Mouse (Mus musculus): ENCODE results near the gene Trp73. TPM values are rescaled to one million over a fixed set of nuclear protein-coding genes. Genes with fewer than 3 reads are reported as not detected.
A peak's percentile ranks its signal among the peaks of the same experiment; 100 is the strongest.

Gene Trp73
- polyA plus RNA-seq (2015; fragmentation: Nextera tagmentation; extraction: Ambion mirVana) = 1.2 and 1.5 TPM in 2 replicates

- H3K4me1 ChIP-seq = peaks cover 36% of the 10 kb centered on the region
- ATAC-seq (replicated peaks) = no peak
- H3K9ac ChIP-seq = peak within 1 kb of the TSS; percentile 36
- H3K36me3 ChIP-seq (replicated peaks) = no peaks in the 10 kb centered on the region
- peaks cover 61% of the 10 kb centered on the region for H3K27me3 ChIP-seq (replicated peaks)
- peak within 1 kb of the TSS; percentile 94 for H3K4me2 ChIP-seq
- no peaks in the 10 kb centered on the region for H3K9me3 ChIP-seq
- 4% methylated on average over 4 of the region's 4 CpGs for WGBS
- H3K27ac ChIP-seq = no peak within 1 kb of the TSS
- peak within 1 kb of the TSS; percentile 97 for H3K4me3 ChIP-seq
Observed at GRCm38 (mm10) chr4:154140182-154140212, at the start of gene Trp73. Gene Trp73, minus strand, starts transcription at chr4:154140208.

GRCm38 (mm10) chr4:154188948-154189347, 48.9 kb upstream of the Trp73 start:
- Histone ChIP-seq H3K4me2 (no peak overlapping the region), H3K27me3 (replicated peaks) (no peaks in the 10 kb centered on the region), H3K27ac (no peak overlapping the region), H3K36me3 (replicated peaks) (no peaks in the 10 kb centered on the region), H3K4me3 (no peak overlapping the region), H3K9me3 (no peaks in the 10 kb centered on the region), H3K9ac (no peak overlapping the region), H3K4me1 (no peaks in the 10 kb centered on the region)
- WGBS = 81% methylated on average over 8 of the region's 8 CpGs
- ATAC-seq (replicated peaks) = no peak

- 88% methylated on average over 11 of the region's 11 CpGs for WGBS
- Histone ChIP-seq H3K36me3 (replicated peaks) (no peaks in the 10 kb centered on the region), H3K9me3 (no peaks in the 10 kb centered on the region), H3K4me3 (no peak overlapping the region), H3K4me2 (no peak overlapping the region), H3K9ac (no peak overlapping the region), H3K27ac (no peak overlapping the region), H3K4me1 (no peaks in the 10 kb centered on the region), H3K27me3 (replicated peaks) (no peaks in the 10 kb centered on the region)
- no peak for ATAC-seq (replicated peaks)
Observed at GRCm38 (mm10) chr4:154186002-154186537, 46.1 kb upstream of the Trp73 start.

GRCm38 (mm10) chr4:154185001-154185400, 45.0 kb upstream of the Trp73 start:
- Histone ChIP-seq H3K27me3 (replicated peaks) (no peaks in the 10 kb centered on the region), H3K4me3 (no peak overlapping the region), H3K9ac (no peak overlapping the region), H3K27ac (no peak overlapping the region), H3K36me3 (replicated peaks) (no peaks in the 10 kb centered on the region), H3K4me2 (no peak overlapping the region), H3K9me3 (no peaks in the 10 kb centered on the region), H3K4me1 (no peaks in the 10 kb centered on the region)
- no peak for ATAC-seq (replicated peaks)
- 78% methylated on average over 5 of the region's 5 CpGs for WGBS

- no peak overlapping the region for H3K4me3 ChIP-seq
- H3K4me1 ChIP-seq = no peaks in the 10 kb centered on the region
- no peaks in the 10 kb centered on the region for H3K27me3 ChIP-seq (replicated peaks)
- ATAC-seq (replicated peaks) = no peak
- H3K9me3 ChIP-seq = no peaks in the 10 kb centered on the region
- no peak overlapping the region for H3K4me2 ChIP-seq
- 80% methylated on average over 5 of the region's 5 CpGs for WGBS
- H3K27ac ChIP-seq = no peak overlapping the region
- no peaks in the 10 kb centered on the region for H3K36me3 ChIP-seq (replicated peaks)
- H3K9ac ChIP-seq = no peak overlapping the region
Observed at GRCm38 (mm10) chr4:154183566-154183965, 43.6 kb upstream of the Trp73 start.

- Histone ChIP-seq H3K27me3 (replicated peaks) (no peaks in the 10 kb centered on the region), H3K4me3 (no peak overlapping the region), H3K9me3 (no peaks in the 10 kb centered on the region), H3K36me3 (replicated peaks) (no peaks in the 10 kb centered on the region), H3K27ac (no peak overlapping the region), H3K4me2 (no peak overlapping the region), H3K4me1 (no peaks in the 10 kb centered on the region), H3K9ac (no peak overlapping the region)
- 87% methylated on average over 7 of the region's 7 CpGs for WGBS
- no peak for ATAC-seq (replicated peaks)
Observed at GRCm38 (mm10) chr4:154181001-154181400, 41.0 kb upstream of the Trp73 start.

GRCm38 (mm10) chr4:154177257-154177656, 37.2 kb upstream of the Trp73 start:
- WGBS = 72% methylated on average over 8 of the region's 8 CpGs
- peaks cover 5% of the 10 kb centered on the region; the same call in 1 of the 2 replicates for H3K27me3 ChIP-seq (replicated peaks)
- H3K27ac ChIP-seq = no peak overlapping the region
- no peak overlapping the region for H3K4me2 ChIP-seq
- no peak overlapping the region for H3K9ac ChIP-seq
- no peak for ATAC-seq (replicated peaks)
- no peaks in the 10 kb centered on the region for H3K9me3 ChIP-seq
- no peaks in the 10 kb centered on the region for H3K36me3 ChIP-seq (replicated peaks)
- no peak overlapping the region for H3K4me3 ChIP-seq
- 0 out of 2 replicates have a peak, but pooled peaks cover 2% of the 10 kb centered on the region for H3K4me1 ChIP-seq

GRCm38 (mm10) chr4:154171931-154172604, 32.1 kb upstream of the Trp73 start:
- peaks cover 23% of the 10 kb centered on the region for H3K4me1 ChIP-seq
- H3K27ac ChIP-seq = no peak overlapping the region
- WGBS = 34% methylated on average over 13 of the region's 13 CpGs
- H3K9me3 ChIP-seq = no peaks in the 10 kb centered on the region
- ATAC-seq (replicated peaks) = no peak
- no peak overlapping the region for H3K9ac ChIP-seq
- peak overlapping the region; percentile 49 for H3K4me3 ChIP-seq
- peak overlapping the region; percentile 99 for H3K4me2 ChIP-seq
- no peaks in the 10 kb centered on the region for H3K36me3 ChIP-seq (replicated peaks)
- H3K27me3 ChIP-seq (replicated peaks) = peaks cover 43% of the 10 kb centered on the region

- peaks cover 43% of the 10 kb centered on the region for H3K27me3 ChIP-seq (replicated peaks)
- under 1% methylated on average over 37 of the region's 37 CpGs for WGBS
- no peak for ATAC-seq (replicated peaks)
Observed at GRCm38 (mm10) chr4:154171151-154171930, 31.3 kb upstream of the Trp73 start.

GRCm38 (mm10) chr4:154170506-154171150, 30.6 kb upstream of the Trp73 start, which contains the start of gene Megf6:
Gene Megf6, plus strand, starts transcription at chr4:154170730.
- ATAC-seq (replicated peaks) = peak; percentile 58
- H3K4me3 ChIP-seq = peak within 1 kb of the TSS; percentile 49
- H3K36me3 ChIP-seq (replicated peaks) = no peaks in the 10 kb centered on the region
- H3K4me2 ChIP-seq = peak within 1 kb of the TSS; percentile 99
- H3K9me3 ChIP-seq = no peaks in the 10 kb centered on the region
- H3K27ac ChIP-seq = no peak within 1 kb of the TSS
- 1% methylated on average over 61 of the region's 61 CpGs for WGBS
- H3K4me1 ChIP-seq = peaks cover 23% of the 10 kb centered on the region
- H3K9ac ChIP-seq = peak within 1 kb of the TSS; percentile 23
- peaks cover 43% of the 10 kb centered on the region for H3K27me3 ChIP-seq (replicated peaks)

More at GRCm38 (mm10) chr4:154171151-154171930, 31.3 kb upstream of the Trp73 start:
- Histone ChIP-seq H3K4me1 (peaks cover 23% of the 10 kb centered on the region), H3K4me2 (peak overlapping the region; percentile 99), H3K27ac (no peak overlapping the region), H3K9ac (peak overlapping the region; percentile 23), H3K9me3 (no peaks in the 10 kb centered on the region), H3K4me3 (peak overlapping the region; percentile 49), H3K36me3 (replicated peaks) (no peaks in the 10 kb centered on the region)

GRCm38 (mm10) chr4:154170021-154170420, 30.0 kb upstream of the Trp73 start:
- peaks cover 23% of the 10 kb centered on the region for H3K4me1 ChIP-seq
- no peaks in the 10 kb centered on the region for H3K36me3 ChIP-seq (replicated peaks)
- WGBS = under 1% methylated on average over 15 of the region's 15 CpGs
- no peak for ATAC-seq (replicated peaks)
- peak overlapping the region; percentile 49 for H3K4me3 ChIP-seq
- no peak overlapping the region for H3K27ac ChIP-seq
- peaks cover 43% of the 10 kb centered on the region for H3K27me3 ChIP-seq (replicated peaks)
- peak overlapping the region; percentile 99 for H3K4me2 ChIP-seq
- H3K9ac ChIP-seq = no peak overlapping the region
- no peaks in the 10 kb centered on the region for H3K9me3 ChIP-seq

GRCm38 (mm10) chr4:154167053-154167452, 27.0 kb upstream of the Trp73 start:
- Histone ChIP-seq H3K4me3 (no peak overlapping the region), H3K27me3 (replicated peaks) (peaks cover 36% of the 10 kb centered on the region), H3K4me2 (no peak overlapping the region), H3K9ac (no peak overlapping the region), H3K27ac (no peak overlapping the region), H3K9me3 (no peaks in the 10 kb centered on the region), H3K4me1 (peaks cover 19% of the 10 kb centered on the region), H3K36me3 (replicated peaks) (no peaks in the 10 kb centered on the region)
- no peak for ATAC-seq (replicated peaks)
- 28% methylated on average over 5 of the region's 5 CpGs for WGBS

Data from midbrain, embryonic 15.5 days (tissue).